Mouse (Mus musculus) forebrain, embryonic 16.5 days (tissue): ENCODE measurements around the gene Kifc3. TPM values are rescaled to one million over a fixed set of nuclear protein-coding genes. Genes with fewer than 3 reads are reported as not detected.
A peak's percentile ranks its signal among the peaks of the same experiment; 100 is the strongest.

Experiments used
- ATAC-seq: fragments of 200-750 bp; cut with Nextera tagmentation; 2 replicates; pipeline ENCODE4 v1.8.0; 2017; ENCODE audit warnings: mild to moderate bottlenecking, moderate library complexity
- H3K27ac ChIP-seq: fragments of 300-500 bp; sonication (generic); 2 replicates; pipeline ENCODE4 v1.5.1; 2014; ENCODE audit warnings: low read length, control low read depth
- H3K27me3 ChIP-seq: fragments of 300-500 bp; sonication (generic); replicated peaks from 2 replicates; pipeline ENCODE4 v1.6.1; 2014; ENCODE audit warnings: low read length; ENCODE audit not compliant: control insufficient read depth, insufficient read depth
- H3K36me3 ChIP-seq: fragments of 300-500 bp; sonication (generic); 2 replicates; pipeline ENCODE4 v1.6.1; 2014; ENCODE audit not compliant: control insufficient read depth, insufficient read depth
- H3K4me1 ChIP-seq: fragments of 300-500 bp; sonication (generic); replicated peaks from 2 replicates; pipeline ENCODE4 v1.6.1; 2014; ENCODE audit warnings: low read length; ENCODE audit not compliant: control insufficient read depth, insufficient read depth
- H3K4me2 ChIP-seq: fragments of 300-500 bp; sonication (generic); 2 replicates; pipeline ENCODE4 v1.6.1; 2014; ENCODE audit warnings: mild to moderate bottlenecking, low read length, control low read depth
- H3K4me3 ChIP-seq: fragments of 300-500 bp; sonication (generic); replicated peaks from 2 replicates; pipeline ENCODE4 v1.5.1; 2014; ENCODE audit warnings: mild to moderate bottlenecking, low read length, control low read depth
- H3K9ac ChIP-seq: fragments of 300-500 bp; sonication (generic); replicated peaks from 2 replicates; pipeline ENCODE4 v1.6.1; 2014; ENCODE audit warnings: low read depth, low read length, control low read depth
- H3K9me3 ChIP-seq: fragments of 300-500 bp; sonication (generic); 2 replicates; pipeline ENCODE4 v1.6.1; 2016; ENCODE audit warnings: low read length; ENCODE audit not compliant: control insufficient read depth
- WGBS: fragments of 180-500 bp; shearing (Covaris S2); extraction: QIAGEN DNeasy Blood & Tissue Kit; methylation state at CpG from one replicate; pipeline ENCODE4 v1.1.7; 2014; 5-methylcytosine and 5-hydroxymethylcytosine counted together
- polyA plus RNA-seq: library from polyadenylated mRNA; unstranded; fragments of >200 nt; fragmentation: Nextera tagmentation; extraction: Ambion mirVana; gene quantifications from 2 replicates; pipeline ENCODE4 v1.2.1, GENCODE M21; 2015

The Kifc3 gene
- polyA plus RNA-seq, 1 experiment from 2014 or later: 21.9 TPM

GRCm38 (mm10) chr8:95185891-95186513 lies 16.6 kb downstream of the Kifc3 start:
- H3K36me3 ChIP-seq: no peaks in the 10 kb centered on the region
- no peaks in the 10 kb centered on the region for H3K4me1 ChIP-seq
- H3K27me3 ChIP-seq: no peaks in the 10 kb centered on the region
- no peak overlapping the region for H3K4me3 ChIP-seq
- H3K27ac ChIP-seq: no peak overlapping the region
- H3K9me3 ChIP-seq: no peaks in the 10 kb centered on the region
- no peak overlapping the region for H3K4me2 ChIP-seq
- 86% methylated on average over 7 of the region's 7 CpGs for WGBS
- no peak for ATAC-seq
- H3K9ac ChIP-seq: no peak overlapping the region

GRCm38 (mm10) chr8:95185104-95185503 lies 17.5 kb downstream of the Kifc3 start:
- ATAC-seq: no peak
- no peak overlapping the region for H3K4me3 ChIP-seq
- no peaks in the 10 kb centered on the region for H3K27me3 ChIP-seq
- H3K4me1 ChIP-seq: no peaks in the 10 kb centered on the region
- no peak overlapping the region for H3K9ac ChIP-seq
- H3K4me2 ChIP-seq: no peak overlapping the region
- no peaks in the 10 kb centered on the region for H3K36me3 ChIP-seq
- 42% methylated on average over 10 of the region's 10 CpGs for WGBS
- no peaks in the 10 kb centered on the region for H3K9me3 ChIP-seq
- no peak overlapping the region for H3K27ac ChIP-seq

GRCm38 (mm10) chr8:95184171-95184570 lies 18.4 kb downstream of the Kifc3 start:
- Histone ChIP-seq H3K27me3 (no peaks in the 10 kb centered on the region), H3K4me1 (no peaks in the 10 kb centered on the region), H3K4me3 (no peak overlapping the region), H3K36me3 (no peaks in the 10 kb centered on the region), H3K9ac (no peak overlapping the region), H3K27ac (no peak overlapping the region), H3K4me2 (no peak overlapping the region), H3K9me3 (no peaks in the 10 kb centered on the region)
- no peak for ATAC-seq
- WGBS: 80% methylated on average over 12 of the region's 12 CpGs

GRCm38 (mm10) chr8:95181850-95182249 lies 20.8 kb downstream of the Kifc3 start:
- no peaks in the 10 kb centered on the region for H3K36me3 ChIP-seq
- 71% methylated on average over 7 of the region's 7 CpGs for WGBS
- no peak for ATAC-seq
- H3K9me3 ChIP-seq: no peaks in the 10 kb centered on the region
- no peaks in the 10 kb centered on the region for H3K4me1 ChIP-seq
- H3K4me3 ChIP-seq: no peak overlapping the region
- H3K9ac ChIP-seq: no peak overlapping the region
- H3K4me2 ChIP-seq: no peak overlapping the region
- no peaks in the 10 kb centered on the region for H3K27me3 ChIP-seq
- no peak overlapping the region for H3K27ac ChIP-seq

- 81% methylated on average over 4 of the region's 4 CpGs for WGBS
- ATAC-seq: no peak
- Histone ChIP-seq H3K27ac (no peak overlapping the region), H3K27me3 (no peaks in the 10 kb centered on the region), H3K9me3 (no peaks in the 10 kb centered on the region), H3K4me2 (no peak overlapping the region), H3K36me3 (no peaks in the 10 kb centered on the region), H3K4me3 (no peak overlapping the region), H3K9ac (no peak overlapping the region), H3K4me1 (peaks cover 19% of the 10 kb centered on the region)
These were observed 24.4 kb downstream of the Kifc3 start for GRCm38 (mm10) chr8:95178191-95178590.

GRCm38 (mm10) chr8:95176985-95177384 lies 25.6 kb downstream of the Kifc3 start:
- Histone ChIP-seq H3K27me3 (no peaks in the 10 kb centered on the region), H3K9me3 (no peaks in the 10 kb centered on the region), H3K4me1 (peaks cover 22% of the 10 kb centered on the region), H3K27ac (no peak overlapping the region), H3K4me2 (no peak overlapping the region), H3K4me3 (no peak overlapping the region), H3K36me3 (no peaks in the 10 kb centered on the region), H3K9ac (no peak overlapping the region)
- 87% methylated on average over 6 of the region's 6 CpGs for WGBS
- no peak for ATAC-seq

GRCm38 (mm10) chr8:95175808-95176207 lies 26.8 kb downstream of the Kifc3 start:
- WGBS: 18% methylated on average over 18 of the region's 18 CpGs
- ATAC-seq: peak; percentile 84
- Histone ChIP-seq H3K9ac (peak overlapping the region; percentile 51), H3K4me1 (peaks cover 22% of the 10 kb centered on the region), H3K4me3 (no peak overlapping the region), H3K27me3 (no peaks in the 10 kb centered on the region), H3K36me3 (no peaks in the 10 kb centered on the region), H3K4me2 (peak overlapping the region; percentile 16; the same call in 1 of the 2 replicates), H3K27ac (peak overlapping the region; percentile 73), H3K9me3 (no peaks in the 10 kb centered on the region)

- peak overlapping the region; percentile 73 for H3K27ac ChIP-seq
- no peaks in the 10 kb centered on the region for H3K9me3 ChIP-seq
- no peaks in the 10 kb centered on the region for H3K27me3 ChIP-seq
- no peaks in the 10 kb centered on the region for H3K36me3 ChIP-seq
- peak; percentile 58 for ATAC-seq
- peak overlapping the region; percentile 51 for H3K9ac ChIP-seq
- peaks cover 22% of the 10 kb centered on the region for H3K4me1 ChIP-seq
- peak overlapping the region; percentile 16; the same call in 1 of the 2 replicates for H3K4me2 ChIP-seq
- H3K4me3 ChIP-seq: no peak overlapping the region
- WGBS: 29% methylated on average over 5 of the region's 5 CpGs
These were observed 27.3 kb downstream of the Kifc3 start for GRCm38 (mm10) chr8:95175306-95175705.

GRCm38 (mm10) chr8:95172433-95172832 lies 30.2 kb downstream of the Kifc3 start:
- Histone ChIP-seq H3K9me3 (no peaks in the 10 kb centered on the region), H3K4me2 (no peak overlapping the region), H3K4me3 (no peak overlapping the region), H3K36me3 (no peaks in the 10 kb centered on the region), H3K27me3 (no peaks in the 10 kb centered on the region), H3K4me1 (peaks cover 22% of the 10 kb centered on the region), H3K9ac (no peak overlapping the region), H3K27ac (no peak overlapping the region)
- WGBS: 44% methylated on average over 5 of the region's 5 CpGs
- ATAC-seq: no peak

GRCm38 (mm10) chr8:95167726-95168125 lies 34.9 kb downstream of the Kifc3 start:
- H3K4me1 ChIP-seq: 0 out of 2 replicates have a peak, but pooled peaks cover 3% of the 10 kb centered on the region

More at GRCm38 (mm10) chr8:95167726-95168125, 34.9 kb downstream of the Kifc3 start:
- ATAC-seq: no peak
- Histone ChIP-seq H3K36me3 (no peaks in the 10 kb centered on the region), H3K27ac (no peak overlapping the region), H3K9ac (no peak overlapping the region), H3K4me2 (no peak overlapping the region), H3K4me3 (no peak overlapping the region), H3K9me3 (no peaks in the 10 kb centered on the region), H3K27me3 (no peaks in the 10 kb centered on the region)
- 60% methylated on average over 5 of the region's 5 CpGs for WGBS
